Mouse (Mus musculus): ENCODE data around the gene Arnt2. TPM values are rescaled to one million over a fixed set of nuclear protein-coding genes. Genes with fewer than 3 reads are reported as not detected.

Arnt2 gene
- polyA plus RNA-seq, 1 experiment from 2014 or later = 3.4 TPM

DNA sequence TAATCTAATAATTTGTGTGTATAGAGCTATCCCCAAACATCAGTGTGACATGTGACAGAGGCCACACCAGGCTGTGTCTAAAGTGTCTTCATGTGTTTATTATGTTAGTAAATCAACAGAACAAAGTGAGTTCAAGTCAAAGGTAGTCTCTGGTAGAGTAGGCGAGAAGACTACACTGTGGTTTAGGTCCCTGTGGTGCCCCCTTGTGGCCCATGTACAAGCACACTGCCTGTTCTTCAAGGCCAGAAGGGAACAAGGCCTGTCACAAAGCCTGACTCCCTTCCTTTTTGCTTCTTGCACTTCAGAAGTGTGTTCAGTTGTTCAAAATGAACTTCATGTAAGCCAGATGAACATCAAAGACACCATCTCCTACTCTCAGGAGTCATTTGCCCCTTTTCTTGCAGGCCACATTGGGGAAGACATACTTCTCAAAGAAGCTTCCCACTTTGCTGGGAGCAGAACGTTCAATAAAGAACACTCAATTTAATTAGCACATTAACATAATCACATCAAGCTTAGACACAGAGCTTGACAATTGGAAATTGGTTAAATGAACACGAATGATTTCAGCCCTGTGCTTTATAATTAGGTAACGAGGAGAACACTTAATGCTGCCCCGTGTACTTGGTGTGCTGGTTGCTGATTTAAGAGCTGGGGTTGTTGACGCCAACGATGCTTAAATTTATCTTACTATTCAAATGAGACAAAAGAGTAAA, 14.9 kb upstream of the Arnt2 start:
- no peak overlapping the region for H3K4me2 ChIP-seq
- 76% methylated on average over 7 of the region's 7 CpGs for WGBS
- H3K27ac ChIP-seq (replicated peaks) = no peak overlapping the region
- no peak for ATAC-seq (ENCODE audit: extremely low read depth, insufficient number of reproducible peaks, low FRiP score, low TSS enrichment)
- H3K9me3 ChIP-seq = no peaks in the 10 kb centered on the region
- no peaks in the 10 kb centered on the region; the same call in 1 of the 2 replicates for H3K27me3 ChIP-seq (replicated peaks)
- H3K4me1 ChIP-seq = peaks cover 2% of the 10 kb centered on the region
- H3K36me3 ChIP-seq = no peaks in the 10 kb centered on the region
- no peak overlapping the region for H3K9ac ChIP-seq
- H3K4me3 ChIP-seq = no peak overlapping the region

GRCm38 (mm10) chr7:84421753-84422152, 11.8 kb upstream of the Arnt2 start:
- Histone ChIP-seq H3K9me3 (no peaks in the 10 kb centered on the region), H3K9ac (no peak overlapping the region), H3K4me1 (peaks cover 2% of the 10 kb centered on the region), H3K27me3 (replicated peaks) (no peaks in the 10 kb centered on the region), H3K27ac (replicated peaks) (no peak overlapping the region), H3K4me3 (no peak overlapping the region), H3K36me3 (no peaks in the 10 kb centered on the region), H3K4me2 (no peak overlapping the region)
- no peak for ATAC-seq (ENCODE audit: extremely low read depth, insufficient number of reproducible peaks, low FRiP score, low TSS enrichment)

- Histone ChIP-seq H3K9ac (no peak overlapping the region), H3K4me2 (no peak overlapping the region)
- ATAC-seq (ENCODE audit: extremely low read depth, insufficient number of reproducible peaks, low FRiP score, low TSS enrichment) = no peak
Measured at GRCm38 (mm10) chr7:84421291-84421665, 11.3 kb upstream of the Arnt2 start.

GRCm38 (mm10) chr7:84420581-84421290, 10.8 kb upstream of the Arnt2 start:
- WGBS = 66% methylated on average over 3 of the region's 3 CpGs

More at GRCm38 (mm10) chr7:84421291-84421665, 11.3 kb upstream of the Arnt2 start:
- no peaks in the 10 kb centered on the region for H3K27me3 ChIP-seq (replicated peaks)
- no peaks in the 10 kb centered on the region for H3K36me3 ChIP-seq
- H3K4me1 ChIP-seq = peaks cover 2% of the 10 kb centered on the region
- no peaks in the 10 kb centered on the region for H3K9me3 ChIP-seq
- H3K4me3 ChIP-seq = no peak overlapping the region
- H3K27ac ChIP-seq (replicated peaks) = no peak overlapping the region

GRCm38 (mm10) chr7:84417441-84417840, 7.5 kb upstream of the Arnt2 start:
- no peaks in the 10 kb centered on the region for H3K9me3 ChIP-seq
- H3K4me3 ChIP-seq = no peak overlapping the region
- H3K27ac ChIP-seq (replicated peaks) = no peak overlapping the region
- no peak overlapping the region for H3K4me2 ChIP-seq
- ATAC-seq (ENCODE audit: extremely low read depth, insufficient number of reproducible peaks, low FRiP score, low TSS enrichment) = no peak
- peaks cover 2% of the 10 kb centered on the region for H3K27me3 ChIP-seq (replicated peaks)
- H3K36me3 ChIP-seq = no peaks in the 10 kb centered on the region
- peaks cover 2% of the 10 kb centered on the region for H3K4me1 ChIP-seq
- H3K9ac ChIP-seq = no peak overlapping the region

More at GRCm38 (mm10) chr7:84420581-84421290, 10.8 kb upstream of the Arnt2 start:
- no peak for ATAC-seq (ENCODE audit: extremely low read depth, insufficient number of reproducible peaks, low FRiP score, low TSS enrichment)
- H3K9ac ChIP-seq = no peak overlapping the region
- H3K4me1 ChIP-seq = peaks cover 2% of the 10 kb centered on the region
- H3K4me3 ChIP-seq = no peak overlapping the region
- H3K4me2 ChIP-seq = no peak overlapping the region
- no peaks in the 10 kb centered on the region for H3K27me3 ChIP-seq (replicated peaks)
- H3K27ac ChIP-seq (replicated peaks) = no peak overlapping the region
- no peaks in the 10 kb centered on the region for H3K9me3 ChIP-seq
- no peaks in the 10 kb centered on the region for H3K36me3 ChIP-seq

DNA sequence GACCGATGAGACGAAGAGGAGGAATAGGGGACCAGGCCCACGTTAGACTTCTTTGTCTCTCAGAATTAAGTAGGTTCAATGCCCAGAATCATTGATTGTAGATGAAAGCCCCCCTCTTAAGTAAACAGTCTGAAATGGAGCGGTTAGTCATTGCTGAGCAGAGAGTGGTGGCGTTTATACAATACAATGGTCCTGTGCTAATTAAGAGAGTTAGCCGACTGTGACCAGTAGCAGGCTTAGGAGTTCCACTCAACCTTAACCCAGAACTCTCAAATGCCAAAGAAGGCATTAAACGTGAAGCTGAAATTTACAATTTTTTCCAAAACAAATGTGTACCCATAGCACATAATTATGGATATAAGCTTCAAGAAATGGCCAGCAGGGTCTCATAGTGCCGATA, 2.6 kb upstream of the Arnt2 start:
- WGBS = 76% methylated on average over 8 of the region's 8 CpGs
- Histone ChIP-seq H3K9ac (no peak overlapping the region), H3K4me3 (no peak overlapping the region), H3K27ac (replicated peaks) (no peak overlapping the region), H3K27me3 (replicated peaks) (peaks cover 47% of the 10 kb centered on the region), H3K36me3 (no peaks in the 10 kb centered on the region), H3K9me3 (no peaks in the 10 kb centered on the region), H3K4me1 (peaks cover 10% of the 10 kb centered on the region), H3K4me2 (no peak overlapping the region)
- ATAC-seq (ENCODE audit: extremely low read depth, insufficient number of reproducible peaks, low FRiP score, low TSS enrichment) = no peak

DNA sequence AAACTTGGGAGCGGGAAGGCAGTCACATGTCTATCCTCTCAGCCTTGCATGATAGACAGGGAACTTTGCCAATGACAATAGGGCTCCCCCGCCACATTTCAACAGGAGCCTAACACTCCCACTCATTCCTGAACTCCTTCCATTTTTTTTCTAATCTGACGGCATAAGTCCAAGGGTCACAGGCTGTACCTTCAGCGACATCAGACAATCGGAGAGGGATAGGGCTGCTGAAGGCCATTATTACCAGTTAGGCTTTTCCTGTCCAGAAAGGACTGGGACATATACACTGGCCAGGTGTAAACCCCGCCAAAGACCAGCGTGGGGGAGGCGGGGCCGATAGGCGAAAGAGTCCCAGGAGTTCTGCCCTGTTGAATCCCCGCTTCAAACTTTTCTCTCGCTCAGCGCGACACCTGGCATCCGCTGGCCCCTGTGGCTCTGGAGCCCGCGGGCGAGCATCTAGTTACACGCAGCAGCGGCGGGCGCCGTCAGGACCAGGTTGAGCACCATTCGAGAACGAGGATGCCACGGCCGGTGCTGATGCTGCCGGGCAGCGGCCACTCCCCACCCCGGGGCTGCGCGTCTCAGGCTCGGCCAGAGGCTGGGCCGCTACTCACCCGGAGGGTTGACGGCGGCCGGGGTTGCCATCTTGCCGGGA, 608 bp downstream of the Arnt2 start:
- H3K9me3 ChIP-seq = no peaks in the 10 kb centered on the region
- no peaks in the 10 kb centered on the region for H3K36me3 ChIP-seq
- peaks cover 59% of the 10 kb centered on the region for H3K27me3 ChIP-seq (replicated peaks)
- peak overlapping the region; percentile 79 for H3K4me3 ChIP-seq
- peaks cover 10% of the 10 kb centered on the region for H3K4me1 ChIP-seq
- H3K4me2 ChIP-seq = peak overlapping the region; percentile 94
- peak overlapping the region; percentile 51 for H3K27ac ChIP-seq (replicated peaks)
- peak overlapping the region; percentile 87 for H3K9ac ChIP-seq
- 3% methylated on average over 39 of the region's 39 CpGs for WGBS
- peak; percentile 26; the same call in 1 of the 2 replicates for ATAC-seq (ENCODE audit: extremely low read depth, insufficient number of reproducible peaks, low FRiP score, low TSS enrichment)

GRCm38 (mm10) chr7:84408282-84408681, 1.7 kb downstream of the Arnt2 start:
- Histone ChIP-seq H3K4me3 (no peak overlapping the region), H3K36me3 (no peaks in the 10 kb centered on the region), H3K9me3 (no peaks in the 10 kb centered on the region), H3K27ac (replicated peaks) (no peak overlapping the region), H3K27me3 (replicated peaks) (peaks cover 59% of the 10 kb centered on the region), H3K9ac (no peak overlapping the region), H3K4me1 (peaks cover 10% of the 10 kb centered on the region), H3K4me2 (peak overlapping the region; percentile 94; the same call in 1 of the 2 replicates)
- 71% methylated on average over 5 of the region's 5 CpGs for WGBS
- no peak for ATAC-seq (ENCODE audit: extremely low read depth, insufficient number of reproducible peaks, low FRiP score, low TSS enrichment)

GRCm38 (mm10) chr7:84403371-84403770, 6.6 kb downstream of the Arnt2 start:
- 61% methylated on average over 5 of the region's 5 CpGs for WGBS
- Histone ChIP-seq H3K4me2 (no peak overlapping the region), H3K9ac (no peak overlapping the region), H3K27ac (replicated peaks) (no peak overlapping the region), H3K36me3 (no peaks in the 10 kb centered on the region), H3K4me3 (no peak overlapping the region), H3K9me3 (no peaks in the 10 kb centered on the region), H3K27me3 (replicated peaks) (peaks cover 19% of the 10 kb centered on the region), H3K4me1 (no peaks in the 10 kb centered on the region)
- ATAC-seq (ENCODE audit: extremely low read depth, insufficient number of reproducible peaks, low FRiP score, low TSS enrichment) = no peak

GRCm38 (mm10) chr7:84401641-84402455, 8.1 kb downstream of the Arnt2 start:
- no peaks in the 10 kb centered on the region for H3K9me3 ChIP-seq
- no peak overlapping the region for H3K4me2 ChIP-seq
- 62% methylated on average over 9 of the region's 9 CpGs for WGBS
- no peaks in the 10 kb centered on the region for H3K36me3 ChIP-seq
- ATAC-seq (ENCODE audit: extremely low read depth, insufficient number of reproducible peaks, low FRiP score, low TSS enrichment) = no peak
- H3K27me3 ChIP-seq (replicated peaks) = peaks cover 4% of the 10 kb centered on the region
- no peak overlapping the region for H3K27ac ChIP-seq (replicated peaks)
- no peak overlapping the region for H3K4me3 ChIP-seq
- no peak overlapping the region for H3K9ac ChIP-seq
- H3K4me1 ChIP-seq = no peaks in the 10 kb centered on the region

DNA sequence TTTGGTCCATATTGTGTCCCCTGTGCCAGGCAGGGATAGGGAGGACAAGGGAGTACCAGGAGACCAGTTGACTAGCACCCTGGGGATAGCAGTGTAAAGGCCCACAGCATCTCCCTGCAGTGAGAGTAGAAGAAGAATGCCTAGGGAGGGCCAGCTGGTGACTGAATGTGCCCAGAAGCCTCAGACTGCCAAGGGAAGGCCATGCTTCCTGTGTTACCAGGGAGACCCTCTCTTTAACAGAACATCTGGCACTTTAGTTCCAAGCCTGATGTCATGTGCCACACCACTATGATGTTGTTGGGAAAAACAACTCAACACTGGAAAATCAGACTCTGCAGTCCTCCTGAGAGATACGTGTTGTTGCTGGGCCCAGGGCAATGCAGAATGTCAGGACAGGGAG, 12.7 kb downstream of the Arnt2 start:
- H3K4me1 ChIP-seq = no peaks in the 10 kb centered on the region

More for the DNA sequence above, 12.7 kb downstream of the Arnt2 start:
- Histone ChIP-seq H3K9ac (no peak overlapping the region), H3K36me3 (no peaks in the 10 kb centered on the region), H3K27me3 (replicated peaks) (no peaks in the 10 kb centered on the region), H3K27ac (replicated peaks) (no peak overlapping the region), H3K4me2 (no peak overlapping the region), H3K4me3 (no peak overlapping the region), H3K9me3 (no peaks in the 10 kb centered on the region)
- no peak for ATAC-seq (ENCODE audit: extremely low read depth, insufficient number of reproducible peaks, low FRiP score, low TSS enrichment)
- WGBS = 31% methylated on average over 1 of the region's 1 CpGs

Measured in heart, embryonic 13.5 days (tissue).